Mouse (Mus musculus) cerebellum, adult 8-10 months (tissue): ENCODE results near the gene Slc44a2.
"Not testable (repeated sequence)": the region's sequence is repeated elsewhere in the genome, so short reads cannot be mapped to it uniquely, and the experiment has no call there.

Experiments
- DNase-seq: peaks from one replicate; pipeline ENCODE4 v3.0.0; 2022

Slc44a2 gene

DNA sequence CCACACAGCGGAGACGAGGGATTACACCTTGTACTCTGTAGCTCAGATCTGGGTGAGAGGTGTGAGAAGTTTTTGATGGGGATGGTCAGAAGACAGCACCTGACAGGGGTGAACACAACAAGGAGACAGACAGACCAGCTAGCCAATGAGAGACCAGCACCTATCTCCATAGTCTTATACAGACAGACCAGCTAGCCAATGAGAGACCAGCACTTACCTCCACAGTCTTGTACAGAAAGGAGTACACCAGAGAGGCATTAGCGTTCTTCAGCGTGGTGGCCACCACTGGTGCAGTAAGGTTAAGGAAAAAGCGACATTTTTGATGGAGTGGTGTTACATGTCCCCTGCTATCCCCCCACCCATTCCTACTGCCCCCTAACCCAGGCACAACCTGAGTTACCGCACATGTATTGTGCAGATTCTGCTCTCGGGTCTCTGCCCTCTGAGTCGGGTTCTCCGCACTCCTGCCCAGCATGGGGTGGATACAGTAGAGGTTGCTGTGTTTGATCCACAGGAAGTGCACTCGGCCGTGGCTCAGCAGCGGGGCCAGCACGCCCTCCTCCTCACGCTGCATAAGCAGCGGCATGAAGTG, 11.3 kb upstream of the Slc44a2 start:
- DNase-seq: no peak

DNA sequence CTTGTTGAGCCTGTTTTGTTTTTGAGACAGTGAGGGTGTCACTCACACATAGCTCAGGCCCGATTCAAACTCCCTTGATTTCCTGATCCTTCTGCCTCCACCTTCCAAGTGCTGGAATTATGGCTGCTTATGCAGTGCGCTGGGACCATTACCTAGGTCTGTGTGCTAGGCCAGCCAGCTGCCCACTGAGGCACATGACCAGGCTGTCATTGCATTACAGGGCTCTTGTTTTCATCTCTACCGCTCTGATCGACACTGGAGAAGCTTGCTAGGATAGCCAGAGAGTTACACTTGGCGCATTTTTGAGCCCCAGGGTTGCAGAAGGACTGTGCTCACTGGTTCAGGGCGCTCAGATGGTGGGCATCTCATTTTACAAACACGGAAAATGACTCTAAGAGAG, 8.8 kb upstream of the Slc44a2 start:
- no peak for DNase-seq

DNA sequence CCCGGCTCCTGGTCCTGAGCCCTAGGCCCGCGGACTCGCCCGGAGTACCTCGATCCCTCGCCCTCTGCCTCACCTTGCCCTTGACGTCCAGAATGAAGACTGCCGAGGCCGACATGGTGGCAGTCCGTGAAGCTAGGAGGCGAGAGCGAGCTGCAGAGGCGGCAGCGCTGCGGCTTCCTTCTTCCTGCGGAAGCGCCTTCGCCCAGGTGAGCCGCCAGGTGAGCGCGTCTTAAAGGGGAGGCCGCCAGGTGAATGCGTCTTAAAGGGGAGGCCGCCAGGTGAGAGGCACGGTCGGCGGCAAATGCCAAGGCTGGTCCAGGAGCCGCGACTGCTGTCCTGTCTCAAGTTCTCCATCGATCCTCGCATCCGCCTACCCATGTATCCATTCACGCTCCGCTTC, 8.4 kb upstream of the Slc44a2 start, which contains the start of gene Ap1m2:
TSS of gene Ap1m2 (minus strand) at position 204 of the 400 bp plus-strand sequence.
- DNase-seq: no peak

DNA sequence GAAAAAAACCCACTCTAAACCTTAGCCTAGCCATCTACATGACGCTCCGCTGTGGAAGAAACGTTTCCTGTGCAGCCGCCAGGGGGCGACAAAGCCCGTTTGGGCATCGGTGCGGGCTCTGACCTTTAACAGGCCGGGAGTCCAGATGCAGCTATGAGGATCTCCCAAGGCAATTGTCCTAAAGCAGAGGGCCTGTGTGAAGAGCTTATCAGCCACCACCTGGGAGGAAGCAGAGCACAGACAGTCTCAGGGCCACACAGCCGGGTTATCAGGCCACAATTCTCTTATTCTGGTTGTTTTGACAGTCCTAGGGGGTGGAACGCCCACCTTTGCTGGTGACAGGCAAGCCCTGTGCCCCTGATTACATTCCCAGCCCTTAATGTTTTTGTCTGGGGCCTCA, 7.1 kb upstream of the Slc44a2 start:
- DNase-seq: peak; percentile 88

DNA sequence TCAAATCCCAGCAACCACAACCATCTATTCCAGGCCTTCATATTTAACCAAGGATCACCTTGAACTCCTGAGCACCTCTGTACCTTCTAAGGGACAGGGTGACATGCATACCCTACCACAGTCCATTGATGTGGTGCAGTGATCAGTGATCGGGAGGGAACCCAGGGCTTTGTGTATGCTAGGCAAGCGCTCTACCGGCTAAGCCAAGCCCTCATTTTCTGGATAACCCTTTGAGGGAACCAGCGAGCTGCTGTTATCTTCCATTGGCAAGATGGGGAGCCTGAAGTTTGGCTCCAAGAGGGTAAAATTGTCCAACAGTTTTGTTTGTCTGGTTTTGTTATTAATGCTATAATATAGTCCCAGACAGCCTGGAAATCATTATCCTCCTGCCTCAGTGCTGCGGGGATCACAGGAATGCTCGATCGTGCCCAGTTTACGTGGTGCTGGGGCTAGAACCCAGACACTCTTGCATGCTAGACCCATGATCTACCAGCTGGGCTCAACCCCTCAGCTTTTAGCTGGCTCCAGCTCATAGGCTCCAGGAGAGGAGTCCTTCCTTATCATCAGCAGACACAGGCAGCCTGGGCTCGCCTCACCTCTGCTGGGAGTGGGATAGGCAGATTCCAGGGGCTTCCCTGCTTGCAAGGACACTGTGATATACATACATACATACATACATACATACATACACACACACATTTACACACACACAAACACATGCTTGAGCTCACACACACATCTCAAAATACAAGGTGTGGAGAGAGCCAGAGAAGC, 5.9 kb upstream of the Slc44a2 start:
- no peak for DNase-seq

DNA sequence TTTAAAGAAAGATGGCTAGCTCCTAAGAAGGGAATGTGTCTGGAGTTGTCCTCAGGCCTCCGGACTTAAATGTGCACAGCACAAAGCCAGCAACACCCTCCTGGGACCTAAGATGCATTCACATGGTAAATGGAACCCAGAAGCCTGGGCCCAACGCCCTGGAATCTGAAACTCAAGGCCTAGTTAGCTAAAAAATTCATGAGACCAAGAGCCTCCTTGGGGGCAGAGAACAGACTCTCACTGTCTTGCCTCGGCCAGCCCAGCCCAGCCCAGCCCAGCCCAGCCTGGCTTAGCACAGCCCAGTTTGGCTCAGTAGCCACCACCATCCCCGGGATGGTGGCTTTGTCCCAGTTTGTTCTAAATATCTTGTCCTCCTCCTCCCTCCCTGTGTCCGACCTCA, 5.1 kb upstream of the Slc44a2 start:
- DNase-seq: no peak

DNA sequence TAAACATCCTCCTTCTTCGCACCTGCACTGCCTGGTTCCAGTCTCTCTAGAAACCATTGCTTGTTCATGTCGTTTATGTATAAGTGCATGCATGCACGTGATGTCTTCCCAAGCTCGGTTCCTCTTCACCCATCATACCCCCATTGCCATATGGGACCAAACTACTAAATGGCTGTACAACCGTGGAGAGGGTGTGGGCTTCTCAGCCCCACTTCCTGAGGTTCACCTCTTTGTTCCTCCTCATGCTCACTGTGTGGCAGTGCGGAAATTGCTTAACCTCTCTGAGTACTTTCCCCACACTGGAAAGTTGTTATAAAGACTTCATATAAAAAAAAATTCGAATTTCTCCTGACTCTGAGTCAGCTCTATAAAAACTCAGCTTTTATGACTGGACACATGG, 3.8 kb upstream of the Slc44a2 start:
- no peak for DNase-seq

DNA sequence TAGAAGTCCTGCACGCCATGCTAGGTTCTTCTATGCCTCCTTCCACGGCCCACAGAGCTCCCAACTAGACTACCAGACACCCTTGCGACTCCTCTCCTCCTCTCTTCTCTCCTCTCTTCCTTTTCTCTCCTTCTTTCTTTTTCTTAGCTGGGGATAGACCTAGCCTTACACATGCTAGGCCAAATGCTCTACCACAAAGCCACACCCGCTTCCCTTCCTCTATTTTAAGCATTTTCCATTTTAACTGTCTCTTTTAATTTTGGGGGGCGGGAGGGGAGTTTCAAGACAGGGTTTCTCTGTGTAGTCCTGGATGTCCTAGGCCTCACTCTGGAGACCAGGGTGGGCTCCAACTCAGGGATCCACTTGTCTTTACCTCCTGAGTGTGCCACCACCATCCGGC, 1.7 kb upstream of the Slc44a2 start:
- no peak for DNase-seq

DNA sequence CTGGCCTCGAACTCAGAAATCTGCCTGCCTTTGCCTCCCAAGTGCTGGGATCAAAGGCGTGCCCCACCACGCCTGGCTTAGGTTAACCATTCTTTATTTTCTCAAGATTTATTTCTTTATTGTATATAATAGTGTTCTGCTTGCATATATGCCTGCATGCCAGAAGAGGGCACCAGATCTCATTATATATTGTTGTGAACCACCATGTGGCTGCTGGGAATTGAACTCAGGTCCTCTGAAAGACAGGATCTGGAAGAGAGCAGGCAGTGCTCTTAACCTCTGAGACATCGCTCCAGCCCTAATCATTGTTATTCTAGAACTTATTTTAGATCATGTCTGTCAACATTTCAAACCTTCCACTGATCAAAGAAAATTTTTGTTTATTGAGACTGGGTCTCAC, 995 bp upstream of the Slc44a2 start:
- DNase-seq: no peak

DNA sequence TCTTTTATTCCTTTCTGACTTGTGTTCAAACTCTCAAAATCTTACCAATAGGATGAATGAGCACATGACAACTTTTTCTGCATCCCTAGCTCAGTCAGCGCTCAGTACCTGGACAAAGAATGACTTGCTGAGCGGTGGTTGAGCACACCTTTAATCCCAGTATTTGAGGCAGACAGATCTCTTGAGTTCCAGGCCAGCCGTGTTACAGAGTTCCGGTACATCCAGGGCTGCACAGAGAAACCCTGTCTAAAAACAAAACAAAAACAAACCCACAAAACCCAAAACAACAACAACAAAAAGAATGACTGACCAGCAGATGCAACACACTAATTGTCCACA, 249 bp upstream of the Slc44a2 start:
- no peak for DNase-seq

DNA sequence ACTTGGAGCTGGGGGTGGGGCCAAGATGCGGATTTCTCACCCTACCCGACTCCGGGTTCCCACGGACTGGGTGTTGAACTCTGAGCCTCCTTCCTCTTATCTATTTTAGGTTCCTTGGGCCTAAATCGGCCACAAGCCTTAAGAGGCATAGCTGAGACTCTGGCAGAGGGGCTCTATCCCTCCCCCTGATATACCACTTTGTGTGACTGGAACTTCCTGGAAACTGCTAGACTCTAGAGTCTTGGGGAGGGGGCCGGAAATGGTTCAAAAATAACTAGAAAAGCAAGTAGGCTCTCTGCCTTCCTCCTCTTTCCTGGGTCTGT, 976 bp downstream of the Slc44a2 start:
- DNase-seq: no peak

DNA sequence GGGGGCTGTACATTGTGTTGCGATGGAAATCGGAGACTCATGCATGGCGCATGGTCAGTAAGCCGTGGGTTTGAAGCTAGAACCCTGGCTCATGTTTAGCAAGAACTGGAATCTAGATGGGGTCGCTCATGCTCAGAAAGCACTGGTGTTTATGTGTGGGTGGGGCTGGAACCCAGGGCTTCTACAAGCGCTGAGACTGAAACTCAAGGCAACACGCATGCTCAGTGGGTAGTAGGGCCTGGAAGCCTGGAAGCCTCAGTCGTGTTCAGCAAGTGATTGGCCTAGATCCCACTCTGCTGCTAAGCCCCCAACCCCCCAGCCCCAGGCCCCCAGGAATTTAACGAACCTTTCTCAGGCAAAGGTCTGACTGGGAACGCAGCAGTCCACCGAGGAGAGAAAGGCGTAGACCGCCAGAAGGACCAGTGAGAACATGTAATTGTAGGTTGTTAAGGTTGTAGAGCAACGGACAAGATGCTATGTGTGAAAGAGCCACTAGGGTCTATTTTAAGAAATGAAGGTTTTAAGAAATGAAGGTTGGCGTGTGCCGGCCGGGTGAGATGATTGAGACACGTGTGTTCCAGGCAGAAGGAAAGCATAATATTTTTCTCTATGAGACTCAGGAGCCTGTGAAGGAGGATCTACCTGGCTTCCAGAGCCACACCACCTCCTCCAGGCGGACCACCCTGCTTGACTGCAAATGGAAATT, 1.9 kb downstream of the Slc44a2 start:
- no peak for DNase-seq

DNA sequence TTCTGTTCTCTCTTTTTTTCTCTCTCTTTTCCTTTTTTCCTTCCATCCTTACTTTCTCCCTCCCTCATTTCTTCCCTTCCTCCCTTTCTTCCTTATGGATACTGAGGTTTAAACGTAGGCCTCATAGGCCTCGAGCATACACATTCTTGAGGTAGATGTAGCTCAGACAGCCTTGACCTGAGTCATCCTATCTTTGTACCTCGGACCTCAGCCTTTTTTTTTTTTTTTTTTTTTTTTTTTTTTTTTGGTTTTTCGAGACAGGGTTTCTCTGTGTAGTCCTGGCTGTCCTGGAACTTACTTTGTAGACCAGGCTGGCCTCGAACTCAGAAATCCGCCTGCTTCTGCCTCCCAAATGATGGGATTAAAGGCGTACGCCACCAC, 2.4 kb downstream of the Slc44a2 start:
- not testable (repeated sequence) for DNase-seq

DNA sequence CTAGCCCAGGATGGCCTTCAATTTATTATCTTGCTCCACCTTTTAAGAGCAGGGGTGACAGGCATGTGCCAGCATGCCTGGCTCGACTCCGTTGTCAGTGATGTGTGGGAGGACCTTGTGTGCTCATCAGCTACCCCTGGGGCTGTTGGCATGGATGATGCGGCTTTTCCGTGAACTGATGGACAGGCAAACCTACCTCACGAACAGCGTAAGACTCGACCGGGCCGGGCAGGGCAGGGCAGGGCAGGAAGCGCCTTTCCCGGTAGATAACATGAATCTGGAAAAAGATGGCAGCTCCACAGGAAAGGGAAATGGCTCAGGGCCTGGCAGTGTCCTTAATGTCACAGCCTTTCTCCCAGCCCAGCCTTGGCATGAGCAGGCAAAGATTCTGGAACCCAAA, 3.8 kb downstream of the Slc44a2 start:
- no peak for DNase-seq

DNA sequence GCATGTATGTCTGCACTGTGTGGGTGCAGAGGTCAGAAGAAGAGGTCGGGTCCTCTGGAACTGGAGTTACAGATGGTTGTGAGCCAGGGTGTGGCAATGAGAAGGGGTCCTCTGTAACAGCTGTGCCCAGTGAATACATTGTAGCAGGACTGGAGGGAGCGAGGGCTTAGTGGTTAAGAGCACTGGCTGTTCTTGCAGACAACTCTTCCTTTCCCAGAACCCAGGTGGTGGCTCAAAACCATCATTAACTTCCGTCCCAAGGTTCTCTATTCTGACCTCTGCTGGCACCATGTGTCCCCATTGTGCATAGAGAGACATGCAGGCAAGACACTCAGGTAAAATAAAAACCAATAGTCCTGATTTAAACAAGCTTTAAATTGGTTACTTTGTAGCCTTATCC, 7.1 kb downstream of the Slc44a2 start:
- DNase-seq: no peak

DNA sequence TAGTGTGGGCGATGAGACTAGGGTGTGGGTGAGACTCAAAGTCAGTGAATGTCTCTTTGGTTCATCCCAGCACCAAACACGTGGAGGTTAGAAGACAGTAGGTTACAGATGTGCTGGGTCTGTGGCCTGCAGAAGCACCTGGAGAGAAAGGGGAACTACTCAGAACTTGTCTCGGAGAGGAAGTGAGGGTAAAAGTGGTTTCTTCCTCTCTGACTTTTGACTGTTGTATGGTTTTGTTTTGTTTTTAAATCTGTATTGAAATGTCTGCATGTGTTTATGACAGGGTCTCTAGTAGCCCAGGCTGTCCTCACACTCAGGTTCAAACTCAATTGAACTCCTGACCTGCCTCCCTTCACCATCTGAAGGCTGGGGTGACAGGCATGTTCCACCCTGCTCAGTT, 7.5 kb downstream of the Slc44a2 start:
- no peak for DNase-seq

DNA sequence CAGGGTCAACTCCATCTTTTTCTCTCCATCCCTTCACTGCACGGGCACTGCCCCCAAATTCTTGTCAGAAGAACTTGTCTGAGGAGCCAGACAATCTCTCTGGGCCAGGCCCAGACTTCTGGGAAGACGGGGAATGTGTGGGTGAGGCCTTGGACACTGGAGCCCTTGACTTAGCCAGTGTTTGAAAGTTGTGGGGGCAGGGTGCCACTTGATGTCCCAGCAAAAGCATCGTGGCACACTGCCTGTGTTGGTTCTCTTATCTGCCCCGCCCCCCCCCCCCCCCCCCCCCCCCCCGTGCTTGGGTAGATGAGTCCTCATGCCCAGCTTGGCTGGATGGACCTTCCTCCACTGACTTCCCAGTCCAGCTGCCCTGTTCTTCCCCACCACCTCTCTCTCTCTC, 8.5 kb downstream of the Slc44a2 start:
- DNase-seq: no peak

DNA sequence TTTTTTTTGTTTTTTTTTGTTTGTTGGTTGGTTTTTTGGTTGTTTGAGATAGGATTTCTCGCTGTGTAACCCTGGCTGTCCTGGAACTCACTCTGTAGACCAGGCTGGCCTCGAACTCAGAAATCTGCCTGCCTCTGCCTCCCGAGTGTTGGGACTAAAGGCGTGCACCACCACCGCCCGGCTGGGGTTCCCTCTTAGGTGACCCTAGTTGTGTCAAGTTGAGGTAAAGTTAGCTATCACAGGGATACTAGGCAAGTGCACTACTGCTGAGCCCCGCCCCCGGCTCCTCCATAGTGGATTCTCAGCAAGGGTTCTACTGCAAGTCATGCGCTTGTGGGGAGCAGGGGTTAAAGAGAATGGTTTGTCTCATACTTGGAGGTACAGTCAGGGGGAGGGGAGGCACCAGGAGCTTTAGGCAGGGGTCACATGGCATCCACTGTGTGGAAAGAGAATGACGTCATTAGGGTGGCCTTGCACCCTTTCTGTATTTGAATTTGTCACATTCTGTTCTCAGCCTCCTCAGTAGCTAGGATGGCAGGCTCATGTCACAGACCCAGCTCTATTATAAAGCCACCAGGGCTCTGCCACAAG, 9.3 kb downstream of the Slc44a2 start:
- DNase-seq: no peak

DNA sequence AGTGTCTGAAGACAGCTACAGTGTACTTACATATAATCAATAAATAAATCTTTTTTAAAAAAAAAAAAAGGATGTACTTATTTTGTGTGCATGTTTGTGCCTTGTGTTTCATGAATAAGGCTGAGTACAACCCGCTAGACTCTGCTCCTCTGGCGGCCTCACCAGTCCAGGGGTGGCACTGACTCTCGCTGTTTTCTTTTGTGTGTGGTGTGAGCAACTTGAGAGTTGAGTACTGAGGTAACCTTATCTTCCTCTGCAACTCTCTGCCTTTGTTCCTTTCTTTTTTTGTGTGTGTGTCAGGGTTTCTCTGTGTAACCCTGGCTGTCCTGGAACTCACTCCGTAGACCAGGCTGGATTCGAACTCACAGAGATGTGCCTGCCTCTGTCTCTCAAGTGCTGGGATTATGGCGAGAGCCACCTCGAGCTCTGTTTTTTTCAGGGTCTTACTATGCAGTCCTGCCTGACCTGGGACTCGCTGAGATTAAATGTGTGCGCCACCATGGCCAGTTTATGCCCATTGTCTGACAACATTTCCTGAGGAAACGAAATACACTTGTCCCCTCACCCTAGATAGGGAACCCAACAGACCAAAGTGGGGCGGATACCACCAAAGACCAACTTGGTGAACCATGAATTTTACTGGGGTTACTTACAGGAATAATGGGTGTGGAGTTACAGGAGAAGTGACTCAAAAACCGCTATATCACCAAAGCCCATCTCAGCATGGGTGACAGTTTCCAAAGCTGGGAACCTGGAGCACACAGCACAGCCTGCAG, 11.1 kb downstream of the Slc44a2 start:
- DNase-seq: no peak

DNA sequence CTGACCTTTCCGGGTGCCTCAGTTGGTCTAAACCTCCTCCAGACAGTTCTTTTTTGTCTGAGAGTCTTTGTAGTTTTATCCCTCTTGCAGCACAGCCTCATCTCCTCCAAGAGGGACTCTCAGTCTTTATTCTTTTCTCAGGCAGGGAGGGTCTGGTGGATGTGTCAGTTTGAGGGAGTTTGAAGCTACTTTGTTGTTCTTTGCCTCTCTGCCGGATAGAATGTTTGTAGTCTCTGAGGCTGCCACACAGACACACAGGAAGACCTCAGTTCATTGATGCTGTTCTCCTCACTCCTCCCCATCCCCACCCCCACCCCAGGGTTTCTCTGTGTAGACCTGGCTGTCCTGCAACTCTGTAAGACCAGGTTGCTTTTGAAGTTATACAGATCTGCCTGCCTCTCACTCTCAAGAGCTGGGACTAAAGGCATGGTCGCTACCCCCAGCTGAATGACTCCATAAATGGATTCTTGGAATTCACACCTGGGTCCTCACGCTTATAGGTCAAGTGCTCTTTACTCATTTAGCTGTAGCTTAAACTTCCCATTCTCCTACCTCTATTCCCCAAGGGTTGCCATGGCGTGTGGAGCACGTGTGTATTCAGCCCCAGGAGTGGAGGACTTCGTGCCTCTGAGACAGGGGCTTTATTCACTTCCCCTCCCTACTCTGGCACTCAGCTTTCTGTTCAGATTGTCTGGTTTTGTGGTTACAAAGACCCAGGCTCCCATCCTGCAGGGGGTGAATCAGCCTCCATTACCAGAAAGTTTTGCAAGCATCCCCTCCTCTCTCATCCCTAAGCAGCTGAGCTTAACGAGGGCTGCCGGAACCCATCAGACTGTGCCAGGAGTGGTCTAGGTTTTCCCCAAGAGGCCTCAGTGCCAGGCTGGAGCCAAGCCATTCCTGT, 11.9 kb downstream of the Slc44a2 start:
- DNase-seq: no peak

DNA sequence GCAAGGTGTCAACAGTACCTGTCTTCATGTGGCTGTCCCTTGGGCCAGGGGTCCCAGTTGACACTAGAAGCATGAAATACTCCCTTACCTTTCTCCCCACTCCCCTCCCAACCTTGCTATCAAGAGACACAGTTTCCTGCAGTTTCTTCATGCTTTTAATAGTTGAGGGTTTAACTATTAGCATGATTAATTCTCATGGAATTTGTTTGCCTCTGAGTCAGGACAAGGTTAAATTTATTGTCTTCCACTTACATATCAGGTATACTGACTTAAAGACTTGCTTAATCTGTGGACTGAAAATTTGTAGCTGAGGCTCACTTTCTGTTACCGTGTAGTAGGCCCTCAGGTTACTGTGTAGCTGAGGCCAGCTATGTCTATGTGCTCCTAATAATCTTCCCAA, 13.0 kb downstream of the Slc44a2 start:
- DNase-seq: no peak

DNA sequence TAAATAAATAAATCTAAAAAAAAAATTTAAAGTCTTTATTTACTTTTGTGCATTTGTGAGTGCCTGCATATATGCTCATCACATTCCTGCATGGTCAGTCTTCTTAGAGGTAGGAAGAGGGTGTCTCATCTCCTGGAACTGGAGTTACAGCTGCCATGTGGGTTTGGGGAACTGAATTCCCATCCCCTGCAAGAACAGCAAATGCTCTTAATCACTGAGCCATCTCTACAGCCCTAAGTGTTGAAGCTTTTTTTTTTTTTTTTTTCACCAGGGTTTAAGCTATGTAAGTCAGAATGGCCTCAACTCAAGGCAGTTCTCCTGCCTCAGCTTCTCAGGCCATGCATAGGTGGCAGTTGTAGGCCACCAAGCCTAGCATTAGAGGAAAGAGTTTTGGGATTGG, 14.2 kb downstream of the Slc44a2 start:
- no peak for DNase-seq
